9 mouse cellular contexts compared by ENCODE assay signal in genomic region chr6:85837307-85837706, GRCm38 (mm10). TPM values are rescaled to one million over a fixed set of nuclear protein-coding genes. Genes with fewer than 3 reads are reported as not detected.
DNase-seq lines count a peak whose midpoint lies in the region; ATAC-seq lines count a peak whose summit lies in the region.
"Not testable (repeated sequence)": the region's sequence is repeated elsewhere in the genome, so short reads cannot be mapped to it uniquely, and the experiment has no call there.
"Had no signal": no experiment of that assay in that cellular context is flagged by ENCODE, and none has a peak within 500 bp of the region (broad histone marks: within the 10 kb centered on the region; RNA-seq: fewer than 3 reads in every experiment).

No protein-coding gene starts in this region.

- ATAC-seq in forebrain, embryonic 14.5 days: peak; percentile 62
- not testable (repeated sequence) for ATAC-seq in kidney, embryonic 15.5 days (replicated peaks; ENCODE audit: low FRiP score); limb, embryonic 11.5 days (ENCODE audit: insufficient number of reproducible peaks, low FRiP score, low TSS enrichment, low read depth)

- H3K9me3 ChIP-seq in forebrain, embryonic 14.5 days (replicated peaks; ENCODE audit: control insufficient read depth, low read length); kidney, embryonic 15.5 days (replicated peaks); limb, embryonic 11.5 days (ENCODE audit: control insufficient read depth, low read length): not testable (repeated sequence)

- H3K27ac ChIP-seq in forebrain, embryonic 14.5 days (ENCODE audit: low read depth, low read length); kidney, embryonic 15.5 days; limb, embryonic 11.5 days (replicated peaks; ENCODE audit: low read depth, low read length): not testable (repeated sequence)

- H3K4me3 ChIP-seq in forebrain, embryonic 14.5 days (ENCODE audit: low read depth, low read length); kidney, embryonic 15.5 days (replicated peaks); limb, embryonic 11.5 days (ENCODE audit: low read depth, low read length): not testable (repeated sequence)

- intact Hi-C loops in heart, postnatal 10 days (cut with DNase I): loop anchor here (5.0 kb wide), 1 partner anchor 170 kb away; no protein-coding TSS in a partner anchor

- peak; percentile 31 for DNase-seq in cerebellum, adult 9-10 months
- peak; percentile 74 for DNase-seq in forebrain, embryonic 14.5 days (ENCODE audit: low spot score)
- peak; percentile 13 to 36 for DNase-seq in heart, postnatal 10 days
- peak; percentile 57 for DNase-seq in limb, embryonic 11.5 days (ENCODE audit: low spot score)
- DNase-seq in lung, postnatal 25 days (ENCODE audit: low spot score): peak; percentile 36
- peak; percentile 43 for DNase-seq in retina, embryonic 14.5 days (ENCODE audit: low spot score)
- peak; percentile 17 for DNase-seq in yolk sac, embryonic 10.5 days (ENCODE audit: low spot score)

- not testable (repeated sequence) for H3K36me3 ChIP-seq in forebrain, embryonic 14.5 days (ENCODE audit: control insufficient read depth, insufficient read depth, low read length); kidney, embryonic 15.5 days; limb, embryonic 11.5 days (ENCODE audit: control insufficient read depth, insufficient read depth, low read length)

- not testable (repeated sequence) for H3K4me2 ChIP-seq in forebrain, embryonic 14.5 days (ENCODE audit: low read length); limb, embryonic 11.5 days (ENCODE audit: low read depth, severe bottlenecking)
- H3K4me2 ChIP-seq in kidney, embryonic 15.5 days: peak overlapping the region; percentile 31

- H3K9ac ChIP-seq in forebrain, embryonic 14.5 days (ENCODE audit: low read length); kidney, embryonic 15.5 days; limb, embryonic 11.5 days (ENCODE audit: low read length): not testable (repeated sequence)

- not testable (repeated sequence) for H3K4me1 ChIP-seq in forebrain, embryonic 14.5 days (ENCODE audit: control insufficient read depth, insufficient read depth, low read length); kidney, embryonic 15.5 days; limb, embryonic 11.5 days (ENCODE audit: control insufficient read depth, insufficient read depth, low read length)

- 2% methylated on average over 12 of the region's 12 CpGs for WGBS in forebrain, embryonic 14.5 days
- WGBS in kidney, embryonic 15.5 days: 41% methylated on average over 12 of the region's 12 CpGs
- WGBS in limb, embryonic 11.5 days: 9% methylated on average over 12 of the region's 12 CpGs

- not testable (repeated sequence) for H3K27me3 ChIP-seq in forebrain, embryonic 14.5 days (replicated peaks; ENCODE audit: control insufficient read depth, insufficient read depth, low read length); kidney, embryonic 15.5 days; limb, embryonic 11.5 days (ENCODE audit: control insufficient read depth, insufficient read depth, low read length)

RNA-seq across cellular contexts. Expression of gene Nat8, which starts 5.4 kb away (rescaled TPM):
- polyA plus RNA-seq in forebrain, embryonic 14.5 days (2014; fragmentation: Nextera tagmentation; extraction: Ambion mirVana): 0.20 TPM in 1 of 2 replicates, not detected in the other
- total RNA-seq in heart, postnatal 10 days (2021): not detected
- polyA plus RNA-seq in kidney, embryonic 15.5 days (2015; fragmentation: Nextera tagmentation; extraction: Ambion mirVana): 1.3 TPM in 2 replicates
- polyA plus RNA-seq in limb, embryonic 11.5 days (2014; fragmentation: Nextera tagmentation; extraction: Ambion mirVana): not detected in 2 replicates
- total RNA-seq: heart, postnatal 36 days had no signal

RNA-seq across cellular contexts. Expression of gene Nat8f5, which starts 16.5 kb away (rescaled TPM):
- polyA plus RNA-seq in forebrain, embryonic 14.5 days (2014; fragmentation: Nextera tagmentation; extraction: Ambion mirVana): not detected in 2 replicates
- not detected for total RNA-seq in heart, postnatal 10 days (2021)
- not detected in 2 replicates for polyA plus RNA-seq in kidney, embryonic 15.5 days (2015; fragmentation: Nextera tagmentation; extraction: Ambion mirVana)
- polyA plus RNA-seq in limb, embryonic 11.5 days (2014; fragmentation: Nextera tagmentation; extraction: Ambion mirVana): not detected in 2 replicates
- total RNA-seq: heart, postnatal 36 days had no signal

RNA-seq across cellular contexts. Expression of gene Nat8f6, which starts 16.6 kb away (rescaled TPM):
- polyA plus RNA-seq in forebrain, embryonic 14.5 days (2014; fragmentation: Nextera tagmentation; extraction: Ambion mirVana): not detected in 2 replicates
- total RNA-seq in heart, postnatal 10 days (2021): under 1 TPM in 1 of 2 experiments, not detected in 1; 0.30 TPM
- 0.24 TPM in 1 of 2 replicates, not detected in the other for polyA plus RNA-seq in kidney, embryonic 15.5 days (2015; fragmentation: Nextera tagmentation; extraction: Ambion mirVana)
- not detected in 2 replicates for polyA plus RNA-seq in limb, embryonic 11.5 days (2014; fragmentation: Nextera tagmentation; extraction: Ambion mirVana)
- total RNA-seq: heart, postnatal 36 days had no signal

RNA-seq across cellular contexts. Expression of gene Nat8f2, which starts 31.7 kb away (rescaled TPM):
- polyA plus RNA-seq in forebrain, embryonic 14.5 days (2014; fragmentation: Nextera tagmentation; extraction: Ambion mirVana): not detected in 2 replicates
- not detected for total RNA-seq in heart, postnatal 10 days (2021)
- 1.2 and 1.5 TPM in 2 replicates for polyA plus RNA-seq in kidney, embryonic 15.5 days (2015; fragmentation: Nextera tagmentation; extraction: Ambion mirVana)
- not detected in 2 replicates for polyA plus RNA-seq in limb, embryonic 11.5 days (2014; fragmentation: Nextera tagmentation; extraction: Ambion mirVana)
- total RNA-seq: heart, postnatal 36 days had no signal

Comparison
In these comparisons a context has a peak if more than half of its experiments do, and no peak if none do; other contexts are left out.
1. DNase-seq: peak in every context shown above with its lines; median percentile 74 in forebrain, embryonic 14.5 days; 57 in limb, embryonic 11.5 days; 43 in retina, embryonic 14.5 days; 36 in lung, postnatal 25 days; 31 in cerebellum, adult 9-10 months; 24 in heart, postnatal 10 days; 17 in yolk sac, embryonic 10.5 days.